Mouse (Mus musculus) A20 (cell line): ENCODE measurements at regions not wholly inside any gene's neighbourhood (a gene's known extent, or its start where the extent isn't known, plus 50 kb on each side); places are given as distances from the start of the nearest gene placed in this dataset.
"Not testable (repeated sequence)": the region's sequence is repeated elsewhere in the genome, so short reads cannot be mapped to it uniquely, and the experiment has no call there.

Source experiments
- DNase-seq: peaks from one replicate; pipeline ENCODE4 v3.0.0-alpha.2; 2011; ENCODE audit warnings: low read depth, low spot score

GRCm38 (mm10) chr2:17898780-17899179 is 98.0 kb downstream of the H2al2a start:
- no peak for DNase-seq

GRCm38 (mm10) chr2:17896036-17896435 is 100.7 kb downstream of the H2al2a start:
- DNase-seq = peak; percentile 13

DNA sequence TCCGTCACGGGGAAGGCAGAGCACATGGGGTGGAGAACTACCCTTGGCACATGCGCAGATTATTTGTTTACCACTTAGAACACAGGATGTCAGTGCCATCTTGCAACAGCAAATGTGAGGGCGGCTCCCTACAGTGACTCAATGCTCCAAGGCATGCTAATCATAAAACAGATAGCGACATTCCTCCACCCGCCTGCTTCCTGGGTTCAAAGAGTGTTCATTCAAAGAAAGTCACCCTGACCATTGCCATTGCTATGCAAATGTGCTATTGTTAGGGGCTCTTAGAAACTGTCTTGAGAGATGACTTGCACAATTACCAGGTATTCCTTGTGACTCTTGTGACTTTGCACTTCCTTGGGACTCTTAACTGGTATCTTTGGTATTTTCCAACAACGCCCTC is 104.1 kb downstream of the H2al2a start:
- DNase-seq = not testable (repeated sequence)

DNA sequence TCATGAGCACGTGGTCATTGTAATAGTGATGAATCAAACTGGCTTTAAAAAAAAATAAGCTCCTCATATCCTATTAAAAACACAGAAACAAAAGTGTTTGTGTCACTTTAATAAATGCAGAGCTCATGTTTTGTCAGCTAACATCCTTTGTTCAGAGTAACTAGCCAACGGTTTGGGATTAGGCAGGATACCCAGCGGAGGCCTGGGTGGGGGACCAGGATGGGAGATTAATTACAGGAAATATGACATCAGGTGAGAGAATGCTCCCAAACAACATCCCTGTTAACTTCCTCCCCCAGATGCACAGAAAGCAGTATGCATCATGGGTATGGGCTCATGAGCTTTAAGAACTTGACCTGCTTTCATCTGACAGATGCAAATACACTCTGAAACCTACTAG is 109.1 kb downstream of the H2al2a start:
- no peak for DNase-seq

DNA sequence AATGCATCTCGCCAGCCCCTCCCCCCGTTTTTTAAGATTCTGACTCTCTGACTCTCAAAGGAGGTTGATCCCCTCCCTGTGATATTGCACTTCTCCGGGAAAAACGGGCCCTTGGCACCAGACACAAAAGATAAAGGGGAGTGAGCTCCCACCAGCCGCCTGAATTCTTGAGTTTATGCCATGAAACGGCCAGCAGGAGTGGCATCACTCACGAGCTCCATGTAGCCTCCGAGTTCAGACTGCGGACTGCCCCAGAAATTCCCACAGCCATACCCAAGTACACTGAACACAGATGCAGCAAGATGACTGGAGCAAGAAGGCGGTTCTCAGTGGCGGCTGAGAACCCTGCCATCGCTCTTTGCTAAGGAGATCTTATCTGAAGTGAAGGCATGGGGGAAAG is 114.4 kb downstream of the H2al2a start:
- no peak for DNase-seq

DNA sequence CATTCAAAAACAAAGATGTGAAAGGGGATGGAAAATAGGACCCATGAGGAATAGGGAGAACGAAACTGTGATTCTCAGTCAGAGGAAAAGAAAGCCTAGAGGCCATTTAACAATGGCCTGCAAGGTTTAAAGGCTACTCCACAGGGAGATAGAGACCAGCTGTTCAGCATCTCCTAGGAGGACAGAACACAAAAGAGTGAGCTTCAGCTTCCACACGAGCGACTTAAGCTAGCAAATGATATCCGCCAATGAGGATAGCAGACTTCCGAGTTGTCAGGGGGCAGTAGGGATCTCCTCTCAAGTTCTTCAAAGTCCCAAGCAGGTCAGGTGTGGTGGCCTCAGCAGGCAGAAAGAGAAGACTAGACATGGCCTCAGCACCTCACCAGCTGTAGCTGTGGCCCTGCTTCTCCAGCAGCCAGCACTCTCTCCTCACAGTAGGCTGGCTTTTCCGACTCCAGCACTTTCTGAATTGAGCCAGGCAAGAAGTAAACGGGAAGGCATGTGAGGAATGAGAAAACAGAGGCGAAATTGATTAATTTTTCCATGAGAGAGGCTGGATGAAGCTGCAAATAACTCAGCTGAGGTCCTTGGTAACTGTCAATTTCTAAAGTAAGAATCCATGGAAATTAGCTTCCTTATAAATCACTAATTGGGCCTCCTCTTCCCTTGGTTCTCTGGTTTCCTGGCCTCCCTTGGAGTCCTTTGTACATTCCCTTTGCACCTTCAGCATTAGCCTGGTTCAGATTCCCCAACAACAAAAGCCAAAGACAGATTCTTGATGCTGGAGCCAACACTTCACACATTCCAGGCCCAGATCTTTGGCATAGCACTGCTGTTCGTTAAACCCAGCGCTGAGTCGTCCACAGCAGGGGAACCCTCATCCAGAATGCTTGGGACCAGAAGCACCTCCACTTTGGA is 115.7 kb downstream of the H2al2a start:
- no peak for DNase-seq

GRCm38 (mm10) chr2:17877901-17878300 is 118.9 kb downstream of the H2al2a start:
- DNase-seq = no peak

- no peak for DNase-seq
These were observed 119.8 kb downstream of the H2al2a start for GRCm38 (mm10) chr2:17876942-17877341.

DNA sequence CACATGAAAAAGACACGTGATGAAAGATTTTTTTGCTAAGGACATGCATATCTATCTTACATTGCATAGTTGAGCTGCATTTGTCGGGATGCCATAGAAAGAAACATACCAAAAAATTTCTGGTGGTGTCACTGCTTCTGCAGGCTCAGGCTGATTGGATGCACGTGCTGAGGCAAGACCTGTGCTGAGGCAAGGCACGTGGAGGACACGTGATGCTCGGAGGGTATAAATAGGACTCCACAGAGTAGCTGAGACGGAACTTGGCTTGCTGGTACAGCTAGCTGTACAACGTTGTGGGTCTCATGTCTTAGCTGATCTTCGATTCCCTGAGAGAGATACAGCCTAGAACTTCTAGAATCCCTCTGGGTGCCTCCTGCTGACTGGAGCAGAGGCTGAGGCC is 120.6 kb downstream of the H2al2a start:
- DNase-seq = no peak

- no peak for DNase-seq
These were observed 126.2 kb downstream of the H2al2a start for GRCm38 (mm10) chr2:17870562-17870961.

DNA sequence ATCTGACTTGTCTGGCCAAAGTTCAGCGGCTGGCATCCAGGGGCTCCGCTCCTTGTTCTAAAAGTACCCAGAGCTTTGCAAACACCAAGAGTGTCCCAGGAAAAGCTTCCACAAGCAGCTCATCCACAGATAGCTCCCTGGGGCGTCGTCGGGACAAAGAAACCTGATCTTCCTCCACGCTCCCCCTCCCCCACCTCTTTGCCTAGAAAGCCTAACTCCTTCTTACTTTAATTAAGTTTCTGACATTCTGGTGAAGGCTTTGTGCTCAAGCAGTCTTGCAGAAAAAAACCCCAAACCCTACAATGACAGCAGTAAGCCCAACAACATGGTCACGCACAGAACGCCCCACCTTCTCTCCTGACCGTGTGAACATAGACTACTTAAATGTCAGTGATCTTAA is 128.6 kb downstream of the H2al2a start:
- no peak for DNase-seq

- no peak for DNase-seq
These were observed 129.4 kb downstream of the H2al2a start for GRCm38 (mm10) chr2:17867341-17867740.

- DNase-seq = peak; percentile 12
These were observed 130.7 kb upstream of the Nebl start for GRCm38 (mm10) chr2:17861765-17862495.

DNA sequence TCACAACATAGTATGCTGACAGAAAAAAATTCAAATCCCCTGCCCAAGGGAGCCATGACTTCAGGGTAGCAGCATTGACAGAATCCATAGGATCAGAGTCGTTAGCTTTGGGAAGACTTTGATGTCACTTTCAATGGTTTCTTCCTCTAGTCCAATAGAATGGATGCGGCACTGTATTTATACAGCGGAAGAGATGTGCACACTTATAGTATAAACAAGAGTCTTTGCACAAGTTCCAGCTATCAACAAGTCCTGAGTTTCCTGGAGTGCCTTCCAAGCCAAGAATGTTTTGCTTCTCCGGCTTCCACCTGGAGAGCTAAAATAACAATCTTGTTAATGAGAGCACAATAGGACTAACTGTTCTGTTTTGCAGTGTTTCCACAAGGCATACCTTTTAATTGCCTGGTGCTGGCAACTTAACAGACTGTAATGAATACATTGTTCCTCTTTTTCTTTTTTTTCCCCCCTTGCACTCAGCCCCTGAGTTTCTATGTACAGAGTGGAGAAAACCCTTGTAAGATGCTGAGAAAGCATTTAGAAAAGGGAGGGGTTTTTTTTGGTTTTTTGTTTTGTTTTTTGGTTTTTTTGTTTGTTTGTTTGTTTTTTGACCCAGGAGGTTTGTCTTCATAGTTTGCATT is 129.8 kb upstream of the Nebl start:
- DNase-seq = peak; percentile 43

GRCm38 (mm10) chr2:17859234-17859633 is 128.0 kb upstream of the Nebl start:
- DNase-seq = no peak

DNA sequence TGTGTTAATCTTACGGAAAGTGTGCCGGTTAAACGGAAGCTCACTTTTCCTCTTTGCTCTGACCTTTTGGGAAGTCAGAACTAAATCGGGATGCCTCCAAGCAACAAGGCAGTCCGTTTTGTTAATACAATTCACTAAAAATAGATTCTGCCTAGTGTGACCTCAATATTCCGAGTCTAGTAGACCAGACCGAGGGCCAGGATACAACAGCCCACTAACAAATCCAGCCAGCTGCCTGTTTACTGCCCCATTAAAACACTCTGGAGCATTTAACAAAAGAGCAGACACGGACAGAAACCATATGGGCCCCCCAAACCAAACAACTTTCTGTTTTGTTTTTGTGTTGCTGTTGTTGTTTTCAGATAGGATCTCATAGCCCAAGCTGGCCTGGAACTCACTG is 127.1 kb upstream of the Nebl start:
- no peak for DNase-seq

GRCm38 (mm10) chr2:17855566-17856264 is 124.5 kb upstream of the Nebl start:
- DNase-seq = no peak

GRCm38 (mm10) chr2:17854088-17854487 is 122.8 kb upstream of the Nebl start:
- DNase-seq = peak; percentile 71

DNA sequence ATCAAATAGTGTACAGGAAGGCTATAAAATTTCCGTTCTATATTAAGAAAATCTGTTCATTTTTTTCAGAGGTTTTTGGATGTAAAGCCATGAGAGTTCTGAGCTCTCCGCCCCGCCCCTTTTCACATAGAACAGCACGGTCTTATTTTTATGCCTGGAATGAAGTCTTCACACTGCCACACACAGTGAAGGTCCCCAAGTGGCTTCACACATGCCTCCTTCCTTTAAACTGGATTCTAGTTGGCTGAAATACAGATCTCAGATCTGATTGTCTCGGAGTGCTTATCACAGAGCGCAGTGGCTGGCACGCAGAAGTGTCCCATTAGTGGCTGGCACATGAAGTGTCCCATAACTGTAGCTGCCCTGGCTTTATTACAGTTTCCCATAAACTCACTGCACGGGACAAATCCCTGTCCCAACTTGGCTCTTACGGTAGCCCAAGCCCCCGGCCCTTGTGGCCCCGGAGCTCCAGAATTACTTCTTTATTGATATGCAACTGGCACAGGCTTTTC is 122.3 kb upstream of the Nebl start:
- DNase-seq = no peak

DNA sequence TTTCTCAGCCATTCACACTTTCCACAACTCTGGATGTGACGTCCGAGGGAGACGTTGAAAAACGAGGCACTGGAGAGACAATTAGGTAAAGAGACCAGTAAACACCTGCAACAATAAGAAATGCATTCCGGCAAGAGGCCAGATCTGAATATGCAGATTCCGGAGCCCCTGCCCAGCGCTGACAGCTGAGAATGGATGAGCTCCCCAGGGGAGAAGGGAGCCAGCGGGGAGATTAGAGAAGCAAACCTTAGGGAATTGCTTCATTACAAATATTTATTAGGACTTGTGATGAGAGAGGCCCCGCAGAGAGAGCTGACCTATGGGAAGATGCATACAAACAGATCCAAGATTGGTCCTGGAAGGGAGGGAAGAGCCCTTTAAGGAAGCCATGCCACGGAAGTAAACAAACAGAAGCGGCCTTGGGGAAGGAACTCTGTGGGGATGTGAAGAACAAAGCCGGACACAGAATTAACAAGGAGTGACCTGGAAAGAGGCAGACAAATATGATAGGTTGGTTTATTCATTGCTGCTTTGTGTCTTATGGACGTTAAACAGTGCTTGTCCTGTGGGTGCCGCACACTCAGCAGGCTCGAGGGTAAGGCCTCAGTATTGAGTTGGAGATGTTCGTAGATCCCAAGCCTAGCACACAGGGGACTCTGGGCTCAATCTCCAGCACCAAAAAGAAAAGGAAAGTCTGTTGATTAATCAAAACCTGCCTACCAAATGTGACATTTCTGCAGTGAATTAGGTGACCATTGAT is 121.7 kb upstream of the Nebl start:
- no peak for DNase-seq

- DNase-seq = no peak
These were observed 119.5 kb upstream of the Nebl start for GRCm38 (mm10) chr2:17850741-17851140.
